Mouse (Mus musculus): ENCODE results near the gene Bnip2. TPM values are rescaled to one million over a fixed set of nuclear protein-coding genes. Genes with fewer than 3 reads are reported as not detected.
"Not testable (repeated sequence)": the region's sequence is repeated elsewhere in the genome, so short reads cannot be mapped to it uniquely, and the experiment has no call there.

Gene Bnip2
- total RNA-seq, 2 experiments from 2014 or later: 40.6 to 40.7 TPM

DNA sequence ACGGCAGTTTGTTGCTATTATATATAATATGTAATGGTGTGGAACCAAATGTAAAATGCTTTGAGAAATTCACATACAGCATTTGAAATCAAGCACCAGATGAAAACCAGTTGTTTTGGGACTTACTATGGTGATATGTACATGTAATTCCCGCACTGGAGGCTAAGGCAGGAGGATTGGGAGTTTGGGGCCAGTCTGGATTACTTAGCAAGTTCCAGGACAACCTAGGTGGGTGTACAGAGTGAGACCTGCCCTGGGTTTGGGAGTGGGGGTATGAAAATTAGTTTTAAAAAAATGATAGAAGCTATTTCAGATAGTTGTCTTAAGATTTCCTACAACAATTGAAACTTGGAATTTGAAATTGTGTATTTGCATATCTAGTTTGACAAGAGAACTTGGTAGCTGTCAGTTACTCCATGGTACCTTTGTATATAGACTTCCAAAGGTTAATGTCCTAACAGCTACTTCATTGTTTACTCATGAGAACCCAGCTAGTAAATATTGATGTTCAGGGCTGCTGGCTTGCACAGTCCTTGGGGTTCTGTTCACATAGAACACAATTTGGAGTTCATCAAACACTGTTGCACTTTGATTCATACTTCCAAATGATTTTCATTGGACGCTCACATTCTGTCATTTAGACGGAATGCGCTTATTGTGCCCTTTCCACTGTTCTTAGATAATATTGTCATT, 21.7 kb downstream of the Bnip2 start:
- no peak for DNase-seq (ENCODE audit: low spot score in 2 of 2)

DNA sequence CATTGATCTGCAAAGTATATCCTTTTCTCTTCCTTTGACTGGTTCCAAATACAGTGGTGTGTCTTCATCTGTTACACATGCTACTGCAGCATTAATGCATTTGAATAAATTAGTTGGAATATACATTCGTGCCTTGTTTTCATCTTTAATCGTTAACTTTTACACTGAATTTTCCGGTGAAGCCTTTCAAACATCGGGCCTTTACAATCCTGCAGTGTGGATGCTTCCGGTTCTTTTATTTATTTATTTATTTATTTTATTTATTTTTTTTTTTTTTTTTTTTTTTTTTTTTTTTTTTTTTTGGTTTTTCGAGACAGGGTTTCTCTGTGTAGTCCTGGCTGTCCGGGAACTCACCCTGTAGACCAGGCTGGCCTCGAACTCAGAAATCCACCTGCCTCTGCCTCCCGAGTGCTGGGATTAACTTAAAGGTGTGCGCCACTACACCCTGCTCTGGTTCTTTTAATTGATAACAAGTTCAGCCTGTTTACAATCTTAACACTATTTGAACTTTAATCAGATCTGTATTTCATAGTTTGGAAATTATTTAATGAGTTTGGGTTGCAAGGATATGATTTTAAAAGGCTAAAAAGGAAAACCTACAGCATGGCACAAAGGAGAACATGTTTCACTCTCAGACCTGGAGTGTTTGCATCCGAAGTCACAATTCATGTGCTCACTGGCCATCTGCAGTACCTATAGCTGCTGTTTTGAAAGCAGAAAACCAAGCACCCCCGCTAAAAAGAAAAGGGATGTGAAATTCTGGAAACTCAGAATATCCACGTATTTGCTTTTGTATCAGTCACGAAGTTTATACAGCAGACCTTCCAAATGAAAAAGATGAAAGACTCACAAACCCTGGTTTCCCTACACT, 22.5 kb downstream of the Bnip2 start:
- DNase-seq (ENCODE audit: low spot score in 2 of 2): no peak

DNA sequence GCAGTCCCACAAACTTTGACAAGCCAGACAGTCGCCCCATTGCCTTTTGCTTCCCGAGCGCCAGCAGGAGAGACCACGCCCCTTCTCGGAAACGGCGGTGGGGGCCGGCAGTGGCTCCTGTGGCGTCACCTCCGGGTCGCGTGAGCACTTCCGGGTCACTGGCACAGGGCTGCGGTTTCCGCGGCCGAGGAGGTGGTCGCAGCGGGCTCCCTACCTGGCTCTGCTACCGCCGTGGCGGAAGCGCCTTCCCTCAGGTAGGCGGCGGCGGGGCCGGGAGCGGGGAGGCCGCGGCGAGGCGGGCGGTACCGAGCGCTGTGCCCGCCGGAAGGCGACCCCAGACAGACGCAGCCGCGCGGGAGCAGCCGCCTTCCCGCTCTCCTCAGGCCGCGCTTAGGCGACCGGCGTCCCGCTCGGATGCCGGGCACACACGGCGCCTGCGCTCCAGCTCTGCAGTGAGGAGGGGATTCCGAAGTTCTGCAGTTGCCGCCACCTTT, 23.2 kb downstream of the Bnip2 start, which contains the start of gene Gtf2a2:
TSS of gene Gtf2a2 (plus strand) at position 143 of the 494 bp plus-strand sequence.
- peak; percentile 92 to 96 for DNase-seq (ENCODE audit: low spot score in 2 of 2)

GRCm38 (mm10) chr9:70015632-70016031, 26.4 kb downstream of the Bnip2 start:
- DNase-seq (ENCODE audit: low spot score in 2 of 2): no peak

DNA sequence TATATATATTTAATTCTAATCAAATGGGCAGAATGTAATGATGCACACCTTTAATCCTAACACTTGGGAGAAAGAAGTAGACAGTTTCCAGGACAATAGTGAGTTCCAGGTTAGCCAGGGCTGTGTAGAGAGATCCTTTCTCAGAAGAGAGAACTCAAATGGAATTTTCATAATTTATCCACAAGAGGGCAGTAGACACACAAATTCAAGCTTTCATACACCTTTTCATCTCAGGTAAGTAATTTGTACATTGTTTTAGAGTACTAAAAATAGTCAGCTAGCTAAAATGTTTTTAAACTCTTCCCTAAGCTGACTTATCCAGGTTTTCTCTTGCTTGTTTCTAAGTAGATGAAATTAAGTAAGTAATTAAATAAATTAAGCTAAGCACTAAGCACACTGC, 29.6 kb downstream of the Bnip2 start:
- no peak for DNase-seq (ENCODE audit: low spot score in 2 of 2)

DNA sequence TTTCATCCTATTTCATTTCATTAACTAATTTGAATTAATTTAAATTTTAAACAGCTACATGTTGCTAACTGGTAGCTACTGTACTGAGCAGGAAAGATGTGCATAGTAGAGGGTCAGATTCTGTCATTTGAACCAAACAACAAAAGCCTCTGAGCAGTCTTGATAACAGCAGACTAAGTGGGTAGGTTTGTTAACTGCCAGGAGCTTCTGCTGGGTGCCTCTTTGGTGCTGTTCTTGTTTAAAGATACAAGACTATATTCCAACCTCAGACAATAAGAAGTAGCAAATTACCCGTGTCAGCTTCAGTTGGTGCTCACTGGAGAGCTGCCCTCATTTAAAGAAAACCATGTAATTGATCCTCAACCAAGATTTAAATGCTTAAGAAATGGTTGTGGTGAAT, 32.3 kb downstream of the Bnip2 start:
- DNase-seq (ENCODE audit: low spot score in 2 of 2): no peak

DNA sequence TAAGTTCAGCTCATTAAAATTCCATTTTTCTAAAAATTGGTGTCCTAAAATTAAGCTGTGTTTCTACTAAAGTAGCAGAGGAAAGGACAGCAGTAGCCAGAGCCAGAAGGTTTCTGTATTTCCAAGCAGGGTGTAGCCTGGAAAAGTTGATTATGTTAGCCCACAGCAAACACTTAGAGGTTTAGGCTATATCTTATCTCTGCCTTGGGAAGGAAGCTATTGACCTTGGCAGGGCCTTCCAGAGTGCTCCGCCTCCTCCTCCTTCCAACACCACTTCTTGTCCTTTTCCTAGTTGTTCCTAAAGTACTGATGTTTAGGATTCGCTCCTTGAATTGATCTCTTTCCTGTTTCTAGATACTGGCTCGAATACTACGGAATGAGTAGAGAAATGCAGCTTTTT, 32.8 kb downstream of the Bnip2 start:
- no peak for DNase-seq (ENCODE audit: low spot score in 2 of 2)

- not testable (repeated sequence) for DNase-seq (ENCODE audit: low spot score in 2 of 2)
These were observed 34.3 kb downstream of the Bnip2 start for GRCm38 (mm10) chr9:70023615-70024014.

- no peak for DNase-seq (ENCODE audit: low spot score in 2 of 2)
These were observed 35.4 kb downstream of the Bnip2 start for GRCm38 (mm10) chr9:70024648-70025047.

DNA sequence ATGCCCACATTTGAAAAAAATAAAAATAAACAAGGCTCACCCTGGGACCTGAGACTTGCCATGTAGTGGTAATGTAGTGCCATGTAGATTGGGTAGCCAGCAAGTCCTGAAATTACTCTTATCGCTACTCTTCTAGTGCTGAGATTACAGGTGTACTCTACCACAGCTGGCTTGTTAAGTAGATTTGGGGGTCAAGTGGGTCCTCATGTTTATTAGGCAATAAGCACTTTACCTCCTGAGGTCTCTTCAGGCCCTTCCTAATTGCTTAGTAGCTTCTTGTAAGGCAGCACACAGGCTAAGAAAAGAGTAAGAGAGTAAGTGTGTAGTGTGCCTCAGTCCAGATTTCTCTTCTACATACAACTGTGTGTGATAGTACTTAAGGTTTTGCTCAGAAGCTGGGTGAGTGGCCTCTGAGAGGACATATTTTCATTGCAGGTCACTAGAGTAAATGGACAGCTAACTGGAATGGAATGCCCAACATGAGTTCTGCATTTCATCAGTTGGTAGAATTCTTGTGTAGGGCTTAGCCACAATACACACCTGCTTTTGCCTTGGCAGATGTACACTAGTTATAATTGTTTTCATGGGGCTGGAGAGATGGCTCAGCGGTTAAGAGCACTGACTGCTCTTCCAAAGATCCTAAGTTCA, 36.2 kb downstream of the Bnip2 start:
- no peak for DNase-seq (ENCODE audit: low spot score in 2 of 2)

DNA sequence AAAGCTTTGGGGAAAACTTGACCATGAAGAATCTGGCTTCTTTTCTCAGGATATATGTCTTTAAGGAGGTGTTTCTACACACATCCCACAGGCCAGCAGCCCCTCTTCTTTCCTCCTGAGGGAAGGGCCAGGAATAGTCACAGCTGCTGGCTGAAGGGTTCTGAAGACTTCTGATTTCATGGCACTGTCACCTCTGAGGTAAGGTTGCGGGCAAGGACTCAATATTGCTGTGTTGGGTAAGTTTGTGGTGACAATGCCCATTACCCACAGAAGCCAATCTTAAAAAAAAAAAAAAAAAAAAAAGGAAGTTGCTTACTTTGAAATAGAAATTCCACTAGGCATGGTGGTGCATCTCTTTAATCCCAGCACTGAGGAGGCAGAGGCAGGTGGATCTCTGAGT, 42.9 kb downstream of the Bnip2 start:
- DNase-seq (ENCODE audit: low spot score in 2 of 2): no peak

- no peak for DNase-seq (ENCODE audit: low spot score in 2 of 2)
These were observed 43.8 kb downstream of the Bnip2 start for GRCm38 (mm10) chr9:70033056-70033455.

GRCm38 (mm10) chr9:70034702-70035101, 45.4 kb downstream of the Bnip2 start:
- DNase-seq (ENCODE audit: low spot score in 2 of 2): no peak

DNA sequence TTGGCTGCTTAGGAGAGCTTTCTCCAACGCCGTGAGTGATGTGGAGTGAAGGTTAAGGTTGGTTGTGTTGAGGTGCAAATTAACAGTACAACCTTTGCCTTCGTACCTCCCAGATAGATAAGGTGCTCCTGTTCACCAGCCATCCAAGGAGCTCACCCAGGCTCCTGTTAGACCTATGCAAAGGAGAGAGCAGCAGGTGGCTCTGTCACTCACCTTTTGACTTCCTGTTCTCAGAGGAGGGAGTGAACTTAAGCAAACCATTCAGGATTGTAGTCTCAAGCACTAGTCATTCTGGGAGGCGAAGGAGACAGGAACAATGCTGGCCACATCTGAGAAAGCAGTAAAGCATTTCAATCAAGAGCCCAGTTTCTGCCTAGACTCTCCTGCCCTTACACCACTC, 47.4 kb downstream of the Bnip2 start:
- no peak for DNase-seq (ENCODE audit: low spot score in 2 of 2)

DNA sequence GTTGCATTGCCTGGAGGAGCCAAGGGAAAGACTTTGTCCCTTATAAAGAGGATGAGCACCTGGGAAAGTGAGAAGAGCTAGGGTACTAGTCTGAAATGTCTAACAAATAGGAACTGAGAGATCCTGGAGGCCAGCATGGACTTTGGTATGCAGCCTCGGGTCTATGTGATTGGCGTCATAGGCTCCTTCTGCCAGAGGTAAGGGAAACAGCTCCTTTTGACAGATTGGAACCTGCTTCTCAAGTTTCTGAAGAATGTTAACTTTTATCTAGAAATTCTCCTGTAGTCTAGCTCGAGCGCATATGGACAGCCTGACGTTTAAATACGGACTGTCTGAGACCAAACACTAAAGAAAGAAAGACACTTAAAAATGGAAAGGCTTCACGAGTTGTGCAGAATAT, 48.7 kb downstream of the Bnip2 start, which contains the start of gene Gcnt3:
TSS of gene Gcnt3 (minus strand) at position 101 of the 400 bp plus-strand sequence.
- no peak for DNase-seq (ENCODE audit: low spot score in 2 of 2)

DNA sequence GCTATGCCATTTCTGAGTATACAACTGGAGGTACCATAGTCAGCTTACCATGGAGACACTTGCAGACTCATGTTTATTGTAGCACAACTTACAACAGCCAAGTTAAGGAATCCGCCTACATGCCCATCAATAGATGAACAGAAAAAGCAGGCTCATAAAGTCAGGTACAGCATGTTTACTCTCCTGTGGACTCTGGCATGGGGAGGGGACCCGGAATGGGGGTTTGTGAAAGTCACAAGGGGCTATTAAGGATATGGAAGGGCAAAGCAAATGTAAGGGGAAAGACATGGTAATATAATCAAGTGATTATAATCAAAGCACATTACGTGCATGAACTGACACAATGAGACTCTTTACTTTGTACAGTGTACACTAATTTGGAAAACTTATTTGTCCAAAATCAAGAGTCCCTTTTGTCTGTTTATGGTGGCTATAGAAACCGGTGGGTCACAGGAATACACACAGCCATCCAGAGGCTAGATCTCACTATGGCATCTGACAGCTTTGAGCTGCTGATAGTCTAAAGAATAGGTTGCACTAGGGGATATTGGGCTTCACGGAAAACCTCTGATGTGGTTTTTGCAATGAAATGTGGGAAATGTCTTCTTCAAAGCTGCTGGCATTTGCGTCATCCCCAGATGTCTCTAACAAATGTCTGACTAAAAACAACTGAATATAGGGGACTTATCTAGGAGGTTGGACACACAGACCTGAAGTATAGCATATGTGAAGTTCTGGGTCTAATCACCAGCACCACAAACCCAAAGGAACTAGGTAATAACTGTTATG, 50.5 kb downstream of the Bnip2 start:
- no peak for DNase-seq (ENCODE audit: low spot score in 2 of 2)

DNA sequence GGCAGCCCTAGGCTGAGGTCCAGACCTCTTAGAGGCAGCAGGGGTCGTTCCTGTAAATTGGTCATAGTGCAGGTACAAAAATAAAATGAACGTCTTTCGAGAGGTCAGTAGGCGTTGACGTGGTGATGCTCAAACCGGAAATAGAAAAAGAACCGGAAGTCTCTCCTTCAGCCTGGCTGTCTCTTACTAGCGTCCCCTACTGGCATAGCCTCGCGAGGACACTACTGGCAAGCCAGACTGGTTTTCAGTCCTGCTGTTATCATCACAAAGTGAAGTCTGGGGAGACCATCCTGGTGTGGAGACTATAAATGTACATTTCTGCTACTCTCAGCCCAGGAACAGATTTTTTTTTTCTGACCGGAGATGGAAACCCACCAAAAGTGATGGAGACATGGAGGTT, 51.3 kb downstream of the Bnip2 start:
- no peak for DNase-seq (ENCODE audit: low spot score in 2 of 2)

DNA sequence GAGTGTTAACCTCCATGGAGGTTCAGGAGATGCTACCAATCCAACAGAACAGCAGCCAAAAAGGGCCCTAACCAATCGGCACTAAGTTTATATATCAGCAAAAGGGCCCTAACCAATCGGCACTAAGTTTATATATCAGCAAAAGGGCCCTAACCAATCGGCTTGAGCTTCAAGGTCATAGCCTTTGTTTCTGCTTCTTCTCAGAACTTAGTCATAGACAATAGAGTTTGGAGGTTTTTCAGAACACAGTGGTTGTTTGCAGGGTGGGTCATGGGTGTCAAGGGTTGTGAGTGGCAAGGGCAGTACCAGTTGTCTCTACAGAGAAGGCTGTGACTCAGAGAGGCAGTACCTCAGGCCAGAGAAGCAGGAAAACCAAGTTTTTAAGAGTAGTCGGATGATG, 52.9 kb downstream of the Bnip2 start:
- no peak for DNase-seq (ENCODE audit: low spot score in 2 of 2)

- DNase-seq (ENCODE audit: low spot score in 2 of 2): no peak
These were observed 53.7 kb downstream of the Bnip2 start for GRCm38 (mm10) chr9:70042935-70043334.

DNA sequence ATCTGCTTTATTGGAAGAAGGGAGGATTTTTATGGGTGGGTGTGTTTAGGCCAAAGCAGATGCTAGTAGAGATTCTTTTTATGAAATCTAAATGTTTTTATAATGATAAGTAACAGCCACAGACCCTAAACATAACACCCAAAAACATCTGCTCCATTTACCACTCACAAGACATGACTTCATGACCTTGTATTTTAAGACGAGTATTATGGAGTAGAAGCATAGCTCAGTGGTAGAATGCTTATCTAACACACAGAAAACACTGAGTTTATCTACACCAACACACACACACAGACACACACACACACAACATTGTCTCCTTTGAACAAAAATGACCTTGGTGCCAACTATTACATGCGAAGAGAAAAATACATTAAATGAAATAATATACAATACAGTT, 55.6 kb downstream of the Bnip2 start:
- DNase-seq (ENCODE audit: low spot score in 2 of 2): no peak

GRCm38 (mm10) chr9:70046255-70046654, 57.0 kb downstream of the Bnip2 start:
- no peak for DNase-seq (ENCODE audit: low spot score in 2 of 2)

All from left cerebral cortex, adult 18-20 months (tissue).